Mouse (Mus musculus) forebrain, embryonic 12.5 days (tissue): ENCODE results near the gene Olfr1275. TPM values are rescaled to one million over a fixed set of nuclear protein-coding genes. Genes with fewer than 3 reads are reported as not detected.

Experiments used
- ATAC-seq: fragments of 200-750 bp; cut with Nextera tagmentation; 2 replicates; pipeline ENCODE4 v1.8.0; 2017; ENCODE audit warnings: moderate TSS enrichment; ENCODE audit not compliant: low FRiP score
- H3K27ac ChIP-seq: fragments of 300-500 bp; sonication (generic); 2 replicates; pipeline ENCODE4 v1.5.1; 2016; ENCODE audit warnings: mild to moderate bottlenecking
- H3K27me3 ChIP-seq: fragments of 300-500 bp; sonication (generic); 2 replicates; pipeline ENCODE4 v1.6.1; 2016; ENCODE audit warnings: mild to moderate bottlenecking
- H3K36me3 ChIP-seq: fragments of 300-500 bp; sonication (generic); replicated peaks from 2 replicates; pipeline ENCODE4 v1.6.1; 2016; ENCODE audit warnings: mild to moderate bottlenecking
- H3K4me1 ChIP-seq: fragments of 300-500 bp; sonication (generic); 2 replicates; pipeline ENCODE4 v1.6.1; 2016
- H3K4me2 ChIP-seq: fragments of 300-500 bp; sonication (generic); 2 replicates; pipeline ENCODE4 v1.6.1; 2016; ENCODE audit warnings: mild to moderate bottlenecking, moderate library complexity
- H3K4me3 ChIP-seq: fragments of 300-500 bp; sonication (generic); replicated peaks from 2 replicates; pipeline ENCODE4 v1.5.1; 2016; ENCODE audit warnings: mild to moderate bottlenecking
- H3K9ac ChIP-seq: fragments of 300-500 bp; sonication (generic); 2 replicates; pipeline ENCODE4 v1.6.1; 2016; ENCODE audit warnings: mild to moderate bottlenecking
- H3K9me3 ChIP-seq: fragments of 300-500 bp; sonication (generic); 2 replicates; pipeline ENCODE4 v1.6.1; 2016
- whole genome bisulfite sequencing: fragments of 180-500 bp; shearing (Covaris S2); methylation state at CpG from one replicate; pipeline ENCODE4 v1.1.7; 2016; 5-methylcytosine and 5-hydroxymethylcytosine counted together
- polyA plus RNA-seq: library from polyadenylated mRNA; unstranded; fragments of >200 nt; fragmentation: Nextera tagmentation; extraction: Ambion mirVana; gene quantifications from 2 replicates; pipeline ENCODE4 v1.2.1, GENCODE M21; 2016

Gene Olfr1275
- polyA plus RNA-seq, result not detected in 2 replicates

- ATAC-seq, result no peak
- H3K4me1 ChIP-seq, result no peaks in the 10 kb centered on the region
- no peaks in the 10 kb centered on the region for H3K9me3 ChIP-seq
- H3K4me2 ChIP-seq, result no peak within 1 kb of the TSS
- WGBS, result 63% methylated on average over 1 of the region's 1 CpGs
- no peak within 1 kb of the TSS for H3K27ac ChIP-seq
- no peaks in the 10 kb centered on the region for H3K36me3 ChIP-seq
- no peak within 1 kb of the TSS for H3K9ac ChIP-seq
- H3K4me3 ChIP-seq, result no peak within 1 kb of the TSS
- no peaks in the 10 kb centered on the region for H3K27me3 ChIP-seq
Observed at GRCm38 (mm10) chr2:111235186-111235585, at the start of gene Olfr1275. TSS of gene Olfr1275 (minus strand) at chr2:111235286.

GRCm38 (mm10) chr2:111274006-111274405 is 38.9 kb upstream of the Olfr1275 start, which contains the start of gene Olfr1277:
TSS of gene Olfr1277 (minus strand) at chr2:111274106.
- no peak for ATAC-seq
- H3K36me3 ChIP-seq, result no peaks in the 10 kb centered on the region
- no peaks in the 10 kb centered on the region for H3K9me3 ChIP-seq
- no peak within 1 kb of the TSS for H3K4me3 ChIP-seq
- H3K27me3 ChIP-seq, result no peaks in the 10 kb centered on the region
- H3K4me1 ChIP-seq, result no peaks in the 10 kb centered on the region
- no peak within 1 kb of the TSS for H3K4me2 ChIP-seq
- 80% methylated on average over 2 of the region's 2 CpGs for WGBS
- H3K27ac ChIP-seq, result no peak within 1 kb of the TSS
- H3K9ac ChIP-seq, result no peak within 1 kb of the TSS

- Histone ChIP-seq H3K4me2 (no peak within 1 kb of the TSS), H3K4me3 (no peak within 1 kb of the TSS), H3K9ac (no peak within 1 kb of the TSS), H3K9me3 (no peaks in the 10 kb centered on the region), H3K4me1 (no peaks in the 10 kb centered on the region), H3K27ac (no peak within 1 kb of the TSS), H3K27me3 (no peaks in the 10 kb centered on the region), H3K36me3 (no peaks in the 10 kb centered on the region)
- no peak for ATAC-seq
Observed at GRCm38 (mm10) chr2:111254216-111254615, 19.1 kb upstream of the Olfr1275 start, which contains the start of gene Olfr1276. TSS of gene Olfr1276 (plus strand) at chr2:111254516.

- no peak within 1 kb of the TSS for H3K9ac ChIP-seq
- H3K4me1 ChIP-seq, result no peaks in the 10 kb centered on the region
- H3K4me3 ChIP-seq, result no peak within 1 kb of the TSS
- no peak for ATAC-seq
- WGBS, result 87% methylated on average over 6 of the region's 6 CpGs
- H3K27ac ChIP-seq, result no peak within 1 kb of the TSS
- no peaks in the 10 kb centered on the region for H3K36me3 ChIP-seq
- no peaks in the 10 kb centered on the region for H3K9me3 ChIP-seq
- no peaks in the 10 kb centered on the region for H3K27me3 ChIP-seq
- H3K4me2 ChIP-seq, result no peak within 1 kb of the TSS
Observed at GRCm38 (mm10) chr2:111229502-111229901, 5.6 kb downstream of the Olfr1275 start, which contains the start of gene 4930430A15Rik. TSS of gene 4930430A15Rik (minus strand) at chr2:111229602.

GRCm38 (mm10) chr2:111182068-111182467 is 53.0 kb downstream of the Olfr1275 start:
- 96% methylated on average over 11 of the region's 11 CpGs for WGBS

More at GRCm38 (mm10) chr2:111182068-111182467, 53.0 kb downstream of the Olfr1275 start:
- Histone ChIP-seq H3K4me2 (no peak overlapping the region), H3K9ac (no peak overlapping the region), H3K9me3 (no peaks in the 10 kb centered on the region), H3K36me3 (no peaks in the 10 kb centered on the region), H3K27me3 (no peaks in the 10 kb centered on the region), H3K4me3 (no peak overlapping the region), H3K4me1 (no peaks in the 10 kb centered on the region), H3K27ac (no peak overlapping the region)
- ATAC-seq, result 0 out of 2 replicates have a peak, but pooled peaks have one; percentile 33

Other genes with a start within 250 kb of the Olfr1275 start
- gene Gm13941, start 129.3 kb downstream of the Olfr1275 start, polyA plus RNA-seq, result not detected in 2 replicates
- not detected in 2 replicates for gene Gm15130, start 82.3 kb downstream of the Olfr1275 start, polyA plus RNA-seq
- gene 4930430A15Rik, start 5.7 kb downstream of the Olfr1275 start, polyA plus RNA-seq, result not detected in 2 replicates
- not detected in 2 replicates for gene Olfr1276, start 19.2 kb upstream of the Olfr1275 start, polyA plus RNA-seq
- gene Olfr1277, start 38.8 kb upstream of the Olfr1275 start, polyA plus RNA-seq, result not detected in 2 replicates
- not detected in 2 replicates for gene Olfr1278, start 54.9 kb upstream of the Olfr1275 start, polyA plus RNA-seq
- gene Olfr1279, start 65.3 kb upstream of the Olfr1275 start, polyA plus RNA-seq, result not detected in 2 replicates
- gene Olfr1280, start 78.7 kb upstream of the Olfr1275 start, polyA plus RNA-seq, result not detected in 2 replicates
- not detected in 2 replicates for gene Olfr1281, start 91.2 kb upstream of the Olfr1275 start, polyA plus RNA-seq
- gene Olfr1282, start 100.8 kb upstream of the Olfr1275 start, polyA plus RNA-seq, result not detected in 2 replicates
- gene Olfr1283, start 131.5 kb upstream of the Olfr1275 start, polyA plus RNA-seq, result not detected in 2 replicates
- not detected in 2 replicates for gene Olfr1284, start 140.2 kb upstream of the Olfr1275 start, polyA plus RNA-seq
- gene Olfr1286, start 187.8 kb upstream of the Olfr1275 start, polyA plus RNA-seq, result not detected in 2 replicates
- not detected in 2 replicates for gene Olfr1287, start 213.9 kb upstream of the Olfr1275 start, polyA plus RNA-seq
- not detected in 2 replicates for gene Olfr1288, start 238.8 kb upstream of the Olfr1275 start, polyA plus RNA-seq
- gene Olfr1289, start 245.5 kb upstream of the Olfr1275 start, polyA plus RNA-seq, result not detected in 2 replicates